Mouse (Mus musculus) brain, embryonic 14.5 days (tissue): ENCODE measurements around the gene Ntf5.

Source experiments
- CTCF ChIP-seq: fragments of 200-500 bp; IDR thresholded peaks from 2 replicates; pipeline ENCODE4 v1.5.1; 2012; ENCODE audit warnings: inconsistent platforms, mild to moderate bottlenecking, moderate library complexity, borderline replicate concordance; ENCODE audit not compliant: insufficient read depth, insufficient read length; ENCODE audit errors: extremely low read depth
- POLR2A ChIP-seq: fragments of 200-500 bp; IDR thresholded peaks from 2 replicates; pipeline ENCODE4 v1.6.1; 2012; ENCODE audit warnings: mild to moderate bottlenecking, inconsistent platforms, borderline replicate concordance; ENCODE audit not compliant: poor library complexity, insufficient read depth, insufficient read length, severe bottlenecking; ENCODE audit errors: extremely low read depth

DNA sequence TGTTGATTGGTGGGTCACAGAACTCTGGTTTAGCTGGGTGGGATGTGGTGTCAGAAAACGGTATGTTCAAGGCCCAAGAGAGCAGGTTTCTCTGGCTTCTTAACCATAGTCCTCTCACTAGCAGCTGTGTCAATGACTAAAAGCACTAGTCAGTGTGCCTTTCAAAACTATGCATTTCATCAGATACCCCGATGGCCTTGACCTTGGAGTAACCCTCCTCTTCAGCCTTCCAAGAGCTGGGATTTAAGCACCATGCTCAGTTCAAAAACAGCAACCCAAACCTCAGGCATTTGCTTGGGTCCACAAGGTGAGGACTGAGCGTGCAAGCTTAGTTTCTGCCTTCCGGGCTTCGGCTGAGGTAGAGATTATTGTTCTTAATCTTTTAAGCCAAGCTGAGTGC is 41.1 kb upstream of the Ntf5 start:
- no peak for TF ChIP-seq CTCF
- no peak for TF ChIP-seq POLR2A
